Mouse (Mus musculus): Measurements from ENCODE around the gene Hecw2.

- no peak for TF ChIP-seq CTCF (conservative IDR thresholded peaks at IDR 0.05; ENCODE audit: insufficient read depth, insufficient read length, low read depth, low read length)
- no peak for TF ChIP-seq POLR2A (IDR thresholded peaks at IDR 0.05; ENCODE audit: low read depth, low read length)
Observed at GRCm38 (mm10) chr1:54220273-54220672, 25.3 kb upstream of the Hecw2 start.

All from kidney, adult 2 months (tissue).